Mouse (Mus musculus) left cerebral cortex, adult 8-10 months (tissue): ENCODE measurements around the gene Gm10203. TPM values are rescaled to one million over a fixed set of nuclear protein-coding genes. Genes with fewer than 3 reads are reported as not detected.
"Not testable (repeated sequence)": the region's sequence is repeated elsewhere in the genome, so short reads cannot be mapped to it uniquely, and the experiment has no call there.

ENCODE experiments used
- DNase-seq, 2 experiments: peaks; one replicate each; pipeline ENCODE4 v3.0.0; 2022; ENCODE audit warnings: low spot score in 2 of 2
- total RNA-seq, 4 experiments: library from RNA; stranded (reverse); gene quantifications; 2 replicates each; pipeline ENCODE4 v1.2.4; 2022

Gm10203 gene
- total RNA-seq, 4 experiments from 2014 or later: not detected

DNA sequence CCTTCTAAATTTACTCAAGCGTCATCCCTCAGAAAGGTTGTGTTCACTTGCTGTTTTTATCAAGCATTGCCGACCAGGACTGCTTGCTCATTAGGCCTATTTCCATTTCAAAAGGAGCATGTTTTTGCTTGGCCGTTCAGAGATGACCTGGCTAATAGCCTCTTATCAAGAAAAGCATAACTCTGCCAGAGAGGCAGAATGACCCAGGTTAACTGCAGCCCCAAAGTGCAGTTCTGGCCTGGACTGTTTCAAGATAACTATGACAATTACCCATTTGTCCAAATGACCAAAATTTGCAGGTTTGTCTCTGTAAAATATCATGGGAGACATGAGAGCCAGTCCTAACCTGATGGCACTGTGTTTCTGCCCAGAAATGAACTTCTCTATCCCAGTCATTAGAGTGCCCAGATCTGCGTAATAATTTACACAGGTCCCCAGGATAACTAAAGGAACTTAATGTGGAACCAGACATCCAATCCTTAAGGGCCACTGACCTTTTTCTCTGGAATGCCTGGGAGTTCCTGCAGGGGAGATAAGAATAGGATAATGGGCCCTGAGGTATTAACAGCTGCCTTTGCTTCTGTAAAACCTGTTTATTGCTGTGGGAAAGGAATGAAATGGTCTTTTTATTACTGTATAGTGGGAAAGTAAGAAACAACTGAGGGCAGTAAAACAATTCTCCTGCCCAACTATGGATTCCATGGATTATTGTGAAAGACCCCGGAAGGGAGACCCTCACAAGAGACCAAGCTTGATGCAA, 4.6 kb downstream of the Gm10203 start:
- DNase-seq: no peak

- DNase-seq: no peak
Measured at GRCm38 (mm10) chr6:149135631-149136030, 5.7 kb downstream of the Gm10203 start.

DNA sequence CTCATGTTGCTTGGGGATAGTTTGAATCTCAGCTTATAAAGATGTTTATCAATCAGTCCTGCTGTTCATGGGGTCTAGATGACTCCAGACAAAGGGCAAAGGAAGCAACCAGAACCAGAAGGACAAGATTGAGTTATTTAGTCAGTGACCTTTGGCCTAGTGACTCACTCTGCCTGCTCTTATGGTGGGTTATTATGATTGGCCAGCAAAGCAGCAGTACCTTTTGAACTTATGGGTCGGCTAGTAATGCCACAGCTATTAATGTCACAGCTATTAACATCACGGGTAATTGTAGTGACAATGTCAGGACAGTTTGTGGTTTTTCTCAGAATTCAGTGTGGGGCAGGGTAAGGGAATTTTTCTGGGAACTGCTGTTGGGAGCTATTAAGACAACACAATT, 8.0 kb downstream of the Gm10203 start:
- no peak for DNase-seq

GRCm38 (mm10) chr6:149139011-149139410, 9.0 kb downstream of the Gm10203 start:
- DNase-seq: no peak

- no peak for DNase-seq
Measured at GRCm38 (mm10) chr6:149139471-149139870, 9.5 kb downstream of the Gm10203 start, which contains the start of gene Etfbkmt. Gene Etfbkmt, plus strand, starts transcription at chr6:149139849.

GRCm38 (mm10) chr6:149141393-149142173, 11.6 kb downstream of the Gm10203 start:
- DNase-seq: peak; percentile 56 to 57

GRCm38 (mm10) chr6:149145143-149145542, 15.2 kb downstream of the Gm10203 start:
- DNase-seq: no peak

- DNase-seq: no peak
Measured at GRCm38 (mm10) chr6:149148436-149149229, 18.7 kb downstream of the Gm10203 start.

GRCm38 (mm10) chr6:149152119-149152518, 22.1 kb downstream of the Gm10203 start:
- DNase-seq: no peak

DNA sequence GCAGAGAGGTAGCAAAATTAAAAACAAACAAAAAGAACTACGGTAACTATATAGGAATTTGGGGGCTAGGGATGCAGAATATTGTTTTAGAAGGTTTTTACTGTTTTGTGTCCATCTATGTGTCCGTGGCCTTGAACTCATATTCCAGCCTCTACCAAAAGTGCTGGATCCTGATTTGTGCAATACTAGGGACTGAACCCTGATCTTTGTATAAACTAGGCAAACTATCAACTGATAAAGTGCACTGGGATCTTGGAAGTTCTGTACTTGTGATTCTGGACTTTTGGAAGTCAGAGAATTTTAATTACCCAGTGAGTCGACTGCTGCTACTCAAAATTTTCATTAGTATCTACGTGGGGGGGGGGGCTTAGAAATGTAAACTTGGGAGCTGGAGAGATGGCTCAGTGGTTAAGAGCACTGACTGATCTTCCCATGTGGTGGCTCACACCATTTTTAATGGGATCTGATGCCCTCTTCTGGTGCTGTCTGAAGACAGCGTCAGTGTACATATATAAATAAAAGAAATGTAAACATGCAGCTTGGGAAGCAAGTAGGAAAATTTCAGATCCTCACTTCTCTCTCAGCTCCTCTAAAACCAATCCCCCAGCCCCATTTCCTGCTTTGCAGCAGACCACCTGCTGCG, 23.6 kb downstream of the Gm10203 start:
- DNase-seq: no peak

DNA sequence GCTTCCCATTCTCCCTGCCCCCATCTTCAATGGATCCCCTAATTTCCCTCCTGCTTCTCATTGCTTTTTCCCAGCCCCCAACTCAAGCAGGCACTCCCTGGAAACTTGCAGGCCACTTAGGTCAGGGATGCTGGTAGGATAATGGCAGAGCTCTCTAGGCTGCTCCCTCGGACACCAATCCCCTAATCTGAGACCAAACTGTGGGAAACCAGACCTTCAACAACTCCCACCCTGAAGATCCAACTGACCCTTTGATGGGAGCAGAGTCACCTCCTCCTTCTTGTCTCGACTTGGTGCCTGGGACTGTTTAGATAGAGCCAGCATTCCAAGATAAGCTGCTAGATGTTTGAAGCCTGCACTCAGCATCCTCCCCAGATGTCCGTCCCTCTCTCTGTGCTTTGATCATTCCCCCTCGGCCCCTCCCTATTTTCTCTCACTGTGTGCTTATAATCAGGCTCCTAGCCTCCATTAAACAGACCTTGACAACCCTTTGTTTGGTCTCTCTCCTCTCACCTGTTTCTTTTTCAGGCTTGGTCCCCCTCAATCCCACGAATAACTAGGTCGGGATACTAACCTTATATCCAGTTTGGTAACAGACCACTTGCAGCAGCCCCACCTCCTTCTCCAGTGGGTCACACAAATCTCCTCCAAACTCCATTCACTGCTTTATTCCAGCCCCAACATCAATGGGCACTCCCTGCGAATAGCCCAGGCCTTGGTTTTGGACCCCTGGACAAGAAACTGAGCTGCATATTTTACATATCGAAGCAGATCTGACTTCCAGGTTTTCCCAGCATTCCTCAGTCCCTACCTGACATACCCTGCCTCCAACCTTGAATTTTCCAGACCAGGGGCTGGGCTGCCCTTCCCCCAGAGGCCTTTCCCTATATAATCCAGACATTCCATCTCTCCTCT, 24.4 kb downstream of the Gm10203 start:
- DNase-seq: no peak

DNA sequence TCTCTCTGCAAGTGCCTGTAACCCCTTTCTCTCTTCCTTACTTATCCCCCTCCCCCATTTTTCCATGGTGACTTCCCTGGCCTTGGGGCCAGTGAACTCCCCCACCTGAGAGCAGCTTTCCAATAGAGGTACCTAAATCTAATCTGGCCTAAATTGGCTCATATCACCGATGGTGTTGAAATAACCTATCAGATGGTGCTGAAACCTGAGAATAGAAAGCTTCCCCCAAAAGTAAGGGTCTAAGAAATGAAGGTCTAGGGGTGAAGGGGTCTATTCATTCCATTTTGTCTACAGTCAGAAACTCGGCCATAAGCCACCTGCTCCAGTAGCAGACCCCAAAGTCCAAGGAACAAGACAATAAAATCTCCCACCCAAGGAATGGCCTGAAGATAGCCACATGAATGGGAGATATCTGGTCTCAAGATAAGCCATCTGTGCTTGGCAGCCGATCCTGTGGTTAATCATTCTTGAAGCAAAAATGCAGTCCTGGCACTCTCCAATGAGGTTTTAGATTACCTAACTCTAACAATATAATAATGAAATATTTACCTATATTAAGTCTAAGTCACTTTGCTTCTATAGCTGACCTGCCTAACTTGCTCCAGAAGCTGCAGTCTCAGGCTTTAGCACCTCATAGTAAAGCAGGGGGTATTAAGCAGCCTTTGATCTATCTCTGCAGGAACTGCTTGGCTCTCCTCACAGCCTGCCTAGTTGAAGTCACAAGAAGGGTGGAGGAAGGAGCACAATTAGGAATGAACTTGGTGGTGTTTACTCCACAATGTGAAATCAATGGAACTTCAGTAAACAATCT, 25.3 kb downstream of the Gm10203 start:
- DNase-seq: no peak

GRCm38 (mm10) chr6:149167038-149167437, 37.1 kb downstream of the Gm10203 start:
- not testable (repeated sequence) for DNase-seq

GRCm38 (mm10) chr6:149167672-149168071, 37.7 kb downstream of the Gm10203 start:
- DNase-seq: no peak

DNA sequence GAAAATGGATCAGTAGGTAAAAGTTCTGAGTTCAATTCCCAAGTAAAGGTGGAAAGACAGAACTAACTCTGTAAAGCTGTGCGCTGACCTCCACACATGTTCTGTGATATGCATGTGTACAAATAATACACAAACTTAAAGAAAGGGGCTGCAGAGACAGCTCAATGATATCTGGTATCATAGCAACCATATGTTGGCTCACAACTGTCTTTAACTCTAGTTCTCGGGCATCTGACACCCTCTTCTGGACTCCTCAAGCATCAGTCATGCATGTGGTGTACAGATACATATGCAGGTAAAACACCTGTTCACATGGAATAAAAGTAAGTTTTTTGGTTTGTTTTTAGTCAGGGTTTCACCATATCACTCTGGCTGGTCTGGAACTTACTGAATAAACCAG, 38.5 kb downstream of the Gm10203 start:
- no peak for DNase-seq

DNA sequence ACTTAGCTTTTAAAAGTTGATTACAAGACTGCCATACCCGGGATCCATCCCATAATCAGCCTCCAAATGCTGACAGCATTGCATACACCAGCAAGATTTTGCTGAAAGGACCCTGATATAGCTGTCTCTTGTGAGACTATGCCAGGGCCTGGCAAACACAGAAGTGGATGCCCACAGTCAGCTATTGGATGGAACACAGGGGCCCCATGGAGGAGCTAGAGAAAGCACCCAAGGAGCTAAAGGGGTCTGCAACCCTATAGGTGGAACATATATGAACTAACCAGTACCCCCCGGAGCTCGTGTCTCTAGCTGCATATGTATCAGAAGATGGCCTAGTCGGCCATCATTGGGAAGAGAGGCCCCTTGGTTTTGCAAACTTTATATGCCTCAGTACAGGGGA, 40.0 kb downstream of the Gm10203 start:
- DNase-seq: not testable (repeated sequence)

GRCm38 (mm10) chr6:149173831-149174625, 44.1 kb downstream of the Gm10203 start:
- DNase-seq: no peak

- DNase-seq: no peak
Measured at GRCm38 (mm10) chr6:149174932-149175570, 45.1 kb downstream of the Gm10203 start.
